Mouse (Mus musculus): ENCODE measurements around the gene Mcfd2.

- TF ChIP-seq CTCF (conservative IDR thresholded peaks at IDR 0.05; ENCODE audit: low read length): no peak
- TF ChIP-seq NANOG (IDR thresholded peaks at IDR 0.05; ENCODE audit: borderline replicate concordance, low read length): no peak
- no peak for TF ChIP-seq POU5F1 (IDR thresholded peaks at IDR 0.05; ENCODE audit: borderline replicate concordance, low read length)
Measured at GRCm38 (mm10) chr17:87310497-87310896, 44.8 kb upstream of the Mcfd2 start.
